Mouse (Mus musculus) lung, adult 2 months (tissue): ENCODE results near the gene Ascl4.
A peak's percentile ranks its signal among the peaks of the same experiment; 100 is the strongest.

ENCODE experiments used
- CTCF ChIP-seq: fragments of 200-500 bp; IDR thresholded peaks from 2 replicates; pipeline ENCODE4 v1.5.1; 2011; ENCODE audit warnings: mild to moderate bottlenecking, low read length, control low read depth; ENCODE audit not compliant: insufficient read depth
- POLR2A ChIP-seq: fragments of 200-500 bp; IDR thresholded peaks from 2 replicates; pipeline ENCODE4 v1.6.1; 2011; ENCODE audit warnings: low read depth, mild to moderate bottlenecking, control low read depth, low read length, borderline replicate concordance; ENCODE audit errors: extremely low read depth

GRCm38 (mm10) chr10:85968157-85968634 lies 40.7 kb downstream of the Ascl4 start:
- TF ChIP-seq POLR2A (no peak), CTCF (peak; percentile 64)
